Mouse (Mus musculus): ENCODE data around the gene Eefsec. TPM values are rescaled to one million over a fixed set of nuclear protein-coding genes. Genes with fewer than 3 reads are reported as not detected.

The Eefsec gene
- total RNA-seq, 2 experiments from 2014 or later = 15.8 to 42.8 TPM

- no peak for ATAC-seq (replicated peaks; ENCODE audit: poor library complexity, severe bottlenecking)
Measured at GRCm38 (mm10) chr6:88267970-88268369, 178.4 kb downstream of the Eefsec start.

DNA sequence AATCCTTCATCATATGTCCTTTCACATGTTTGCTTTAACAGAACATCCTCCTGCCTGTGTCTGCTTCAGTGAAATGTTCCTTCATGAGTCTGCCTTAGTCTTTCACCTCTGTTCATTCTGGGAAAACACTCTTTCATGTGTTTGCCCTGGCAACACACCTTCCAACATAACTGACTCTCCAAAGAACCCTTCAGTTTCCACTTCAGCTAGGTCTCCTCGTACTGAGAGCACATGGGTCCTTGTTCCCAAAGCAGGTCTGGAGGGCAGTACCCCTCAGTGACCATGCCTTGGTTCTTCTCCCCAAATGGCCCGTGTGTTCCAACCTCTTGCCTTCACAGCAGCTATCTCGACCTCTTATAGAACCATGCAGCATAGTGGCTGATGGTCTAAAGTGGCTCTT, 179.3 kb downstream of the Eefsec start:
- ATAC-seq (replicated peaks; ENCODE audit: poor library complexity, severe bottlenecking) = no peak

- ATAC-seq (replicated peaks; ENCODE audit: poor library complexity, severe bottlenecking) = no peak
Measured at GRCm38 (mm10) chr6:88266055-88266454, 180.3 kb downstream of the Eefsec start.

- ATAC-seq (replicated peaks; ENCODE audit: poor library complexity, severe bottlenecking) = peak; percentile 73
Measured at GRCm38 (mm10) chr6:88265355-88265754, 181.0 kb downstream of the Eefsec start.

GRCm38 (mm10) chr6:88262160-88262559, 184.2 kb downstream of the Eefsec start:
- no peak for ATAC-seq (replicated peaks; ENCODE audit: poor library complexity, severe bottlenecking)

- no peak for ATAC-seq (replicated peaks; ENCODE audit: poor library complexity, severe bottlenecking)
Measured at GRCm38 (mm10) chr6:88260645-88261044, 185.7 kb downstream of the Eefsec start.

GRCm38 (mm10) chr6:88259621-88260020, 186.7 kb downstream of the Eefsec start:
- no peak for ATAC-seq (replicated peaks; ENCODE audit: poor library complexity, severe bottlenecking)

GRCm38 (mm10) chr6:88255435-88255834, 190.9 kb downstream of the Eefsec start:
- ATAC-seq (replicated peaks; ENCODE audit: poor library complexity, severe bottlenecking) = no peak

GRCm38 (mm10) chr6:88254082-88254481, 192.3 kb downstream of the Eefsec start:
- ATAC-seq (replicated peaks; ENCODE audit: poor library complexity, severe bottlenecking) = peak; percentile 70

DNA sequence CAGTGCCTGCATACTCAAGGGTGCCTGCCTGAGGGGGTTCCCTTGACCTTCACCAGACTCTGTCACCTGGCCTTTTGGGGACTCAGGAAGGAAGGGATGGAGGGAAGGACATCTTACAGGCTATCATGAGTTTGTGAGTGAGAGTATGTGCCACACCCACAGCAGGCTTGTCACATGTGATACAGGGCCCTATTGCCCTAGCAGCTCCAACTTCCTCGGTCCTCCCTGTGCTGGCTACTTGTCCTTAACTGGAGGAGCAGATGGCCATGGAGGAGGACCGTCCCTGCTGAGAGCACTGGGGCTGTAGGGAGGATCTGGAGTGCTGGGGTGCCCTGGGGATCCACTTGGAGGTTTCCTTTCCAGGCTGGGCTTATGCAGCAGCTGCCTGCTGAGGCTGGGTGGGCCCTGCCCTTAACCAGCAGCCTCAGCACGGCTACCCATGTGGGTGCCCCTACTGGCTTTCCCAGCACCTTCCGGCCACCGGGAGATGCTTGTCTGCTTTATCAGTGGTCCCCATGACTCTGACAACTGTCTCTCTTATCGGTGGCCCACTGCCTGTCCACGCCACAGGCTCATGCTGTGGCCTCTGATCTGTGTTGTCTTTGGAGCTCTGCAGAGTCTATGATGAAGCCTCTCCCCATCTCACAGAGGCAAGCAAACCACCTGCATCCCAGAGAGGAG, 194.4 kb downstream of the Eefsec start:
- no peak for ATAC-seq (replicated peaks; ENCODE audit: poor library complexity, severe bottlenecking)

- ATAC-seq (replicated peaks; ENCODE audit: poor library complexity, severe bottlenecking) = no peak
Measured at GRCm38 (mm10) chr6:88251396-88251795, 194.9 kb downstream of the Eefsec start.

DNA sequence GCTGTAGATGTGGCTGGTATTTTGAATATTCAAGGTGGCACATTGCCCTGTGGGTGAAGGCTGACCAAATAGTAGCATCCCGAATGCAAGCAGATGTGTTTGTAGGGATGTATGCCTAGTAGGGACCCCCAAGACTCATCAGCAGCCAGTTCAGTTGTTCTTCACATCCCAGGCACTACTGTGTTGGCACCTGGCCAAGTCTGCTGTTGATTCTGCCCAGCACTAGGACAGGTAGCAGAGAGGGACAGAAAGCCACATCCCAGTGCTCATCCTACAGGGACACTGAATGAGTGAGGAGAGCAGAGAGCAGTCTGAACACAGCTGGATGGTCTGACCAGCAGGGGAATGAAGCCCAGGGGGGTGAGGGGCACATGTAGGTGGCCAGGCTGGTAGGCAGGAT, 197.1 kb downstream of the Eefsec start:
- ATAC-seq (replicated peaks; ENCODE audit: poor library complexity, severe bottlenecking) = no peak

DNA sequence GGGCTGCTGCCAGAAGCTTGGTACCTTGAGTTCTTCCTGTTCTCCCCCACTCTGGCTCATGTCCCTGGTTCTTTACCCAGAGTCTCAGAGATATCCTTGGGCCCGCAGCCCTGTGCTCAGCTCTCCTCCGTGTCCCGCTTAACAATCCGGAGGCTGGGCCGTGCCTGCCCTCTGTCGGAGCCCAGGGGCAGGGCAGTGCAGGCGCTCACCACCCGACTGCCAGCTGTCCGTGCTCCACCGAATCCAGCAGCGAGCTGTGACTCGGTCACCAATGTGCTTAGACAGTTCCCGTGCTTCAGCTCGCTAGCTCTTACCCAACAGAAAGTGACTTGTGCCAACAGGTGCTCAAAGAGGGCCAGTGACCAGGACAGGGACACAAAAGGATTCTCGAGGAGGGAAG, 203.7 kb downstream of the Eefsec start:
- ATAC-seq (replicated peaks; ENCODE audit: poor library complexity, severe bottlenecking) = peak; percentile 93

- no peak for ATAC-seq (replicated peaks; ENCODE audit: poor library complexity, severe bottlenecking)
Measured at GRCm38 (mm10) chr6:88236513-88236912, 209.8 kb downstream of the Eefsec start.

DNA sequence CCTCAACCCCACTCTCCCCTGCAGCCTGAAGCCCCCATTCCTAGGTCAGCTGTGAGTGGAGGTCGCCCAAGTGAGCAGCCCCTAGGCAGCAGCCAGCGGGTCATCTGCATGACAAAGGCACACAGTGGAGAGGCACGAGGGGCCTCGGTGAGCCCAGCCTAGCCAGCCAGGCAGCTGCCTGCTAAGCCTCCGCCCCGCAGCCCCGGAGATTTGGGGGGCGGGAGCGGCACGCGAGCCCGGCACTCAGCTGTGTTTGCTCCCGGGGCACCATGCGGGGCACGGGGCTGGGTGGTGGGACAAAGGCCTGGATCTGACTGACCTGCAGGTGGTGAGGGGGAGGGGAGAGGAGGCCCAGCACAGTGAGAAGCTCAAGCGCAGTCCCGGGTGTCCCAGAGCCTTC, 210.4 kb downstream of the Eefsec start:
- ATAC-seq (replicated peaks; ENCODE audit: poor library complexity, severe bottlenecking) = no peak

- ATAC-seq (replicated peaks; ENCODE audit: poor library complexity, severe bottlenecking) = no peak
Measured at GRCm38 (mm10) chr6:88235461-88235860, 210.9 kb downstream of the Eefsec start.

GRCm38 (mm10) chr6:88233996-88234395, 212.3 kb downstream of the Eefsec start:
- ATAC-seq (replicated peaks; ENCODE audit: poor library complexity, severe bottlenecking) = no peak

DNA sequence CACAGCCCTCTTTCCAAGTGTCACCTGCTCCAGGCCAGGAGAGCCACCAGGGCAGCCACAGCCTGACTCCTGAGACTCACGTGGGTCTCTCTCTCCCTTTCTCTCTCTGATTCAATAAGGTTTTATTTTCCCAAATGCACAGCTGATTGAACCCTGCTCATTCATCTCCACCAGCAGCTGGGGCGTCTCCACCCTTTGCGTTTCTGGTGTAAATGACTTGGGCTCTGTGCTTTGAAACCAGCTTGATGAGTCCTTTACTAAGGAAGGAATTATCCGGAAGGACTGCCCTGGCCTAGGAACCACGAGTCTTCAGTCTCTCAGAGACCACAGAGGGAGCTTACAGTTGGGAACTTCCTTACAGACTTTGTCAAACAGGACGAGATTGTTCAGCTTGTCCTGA, 214.1 kb downstream of the Eefsec start:
- ATAC-seq (replicated peaks; ENCODE audit: poor library complexity, severe bottlenecking) = no peak

GRCm38 (mm10) chr6:88231821-88232220, 214.5 kb downstream of the Eefsec start:
- no peak for ATAC-seq (replicated peaks; ENCODE audit: poor library complexity, severe bottlenecking)

GRCm38 (mm10) chr6:88229221-88229620, 217.1 kb downstream of the Eefsec start:
- peak; percentile 84 for ATAC-seq (replicated peaks; ENCODE audit: poor library complexity, severe bottlenecking)

DNA sequence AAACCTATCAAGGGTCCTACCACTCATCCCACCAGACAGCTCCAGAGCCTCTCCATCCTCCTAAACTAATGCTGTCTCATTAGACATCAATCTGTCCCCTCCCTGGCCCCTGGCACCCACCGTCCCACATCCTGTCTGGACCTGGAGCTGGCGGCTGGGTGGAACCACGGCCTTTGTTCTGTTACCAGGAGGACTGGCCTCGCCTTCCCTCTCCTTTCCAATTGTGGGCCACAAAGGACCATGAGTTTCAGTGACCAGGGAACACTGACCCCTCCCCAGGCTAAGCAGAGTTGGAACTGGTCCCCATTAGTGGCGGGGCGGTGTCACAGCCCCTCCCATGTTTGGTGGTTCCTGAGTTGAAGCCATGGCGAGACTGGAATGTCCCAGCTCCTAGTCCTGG, 218.8 kb downstream of the Eefsec start:
- no peak for ATAC-seq (replicated peaks; ENCODE audit: poor library complexity, severe bottlenecking)

- no peak for ATAC-seq (replicated peaks; ENCODE audit: poor library complexity, severe bottlenecking)
Measured at GRCm38 (mm10) chr6:88226570-88226994, 219.8 kb downstream of the Eefsec start.

DNA sequence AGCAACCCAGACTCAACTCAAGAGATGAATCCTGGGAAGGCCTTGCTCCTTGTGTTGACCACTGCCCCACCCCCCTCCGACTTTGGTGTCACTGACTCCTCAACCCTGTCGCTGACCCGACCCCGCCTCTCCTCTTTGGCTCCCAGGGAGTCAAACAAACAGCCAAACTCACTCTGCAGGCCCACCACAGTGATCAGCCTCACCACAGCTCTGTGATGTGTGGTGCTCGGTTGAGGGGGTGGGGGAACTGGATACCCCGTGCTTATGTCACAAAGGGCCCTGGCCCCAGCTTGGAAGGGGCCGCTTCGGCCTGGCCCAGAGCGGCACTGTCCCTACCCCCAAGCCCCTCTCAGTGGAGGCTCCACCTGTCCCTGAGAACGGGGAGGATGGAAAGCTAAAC, 224.4 kb downstream of the Eefsec start, which contains the start of gene Dnajb8:
TSS of gene Dnajb8 (plus strand) at position 301 of the 400 bp plus-strand sequence.
- no peak for ATAC-seq (replicated peaks; ENCODE audit: poor library complexity, severe bottlenecking)

Data from granulocyte monocyte progenitor cell, adult 5-6 weeks (primary cell).